Mouse (Mus musculus) limb, embryonic 10.5 days (tissue): Measurements from ENCODE around the gene Ankrd13d. TPM values are rescaled to one million over a fixed set of nuclear protein-coding genes. Genes with fewer than 3 reads are reported as not detected.
A peak's percentile ranks its signal among the peaks of the same experiment; 100 is the strongest.

Source experiments
- DNase-seq: peaks from one replicate; pipeline ENCODE4 v3.0.0-alpha.2; 2017; ENCODE audit warnings: low spot score
- H3K27ac ChIP-seq: fragments of 300-500 bp; sonication (generic); 2 replicates; pipeline ENCODE4 v1.5.1; 2016; ENCODE audit warnings: mild to moderate bottlenecking
- H3K27me3 ChIP-seq: fragments of 300-500 bp; sonication (generic); 2 replicates; pipeline ENCODE4 v1.6.1; 2016; ENCODE audit warnings: low read depth, mild to moderate bottlenecking; ENCODE audit not compliant: poor library complexity, severe bottlenecking
- H3K36me3 ChIP-seq: fragments of 300-500 bp; sonication (generic); 2 replicates; pipeline ENCODE4 v1.6.1; 2016; ENCODE audit warnings: mild to moderate bottlenecking, moderate library complexity
- H3K4me1 ChIP-seq: fragments of 300-500 bp; sonication (generic); 2 replicates; pipeline ENCODE4 v1.6.1; 2016
- H3K4me3 ChIP-seq: fragments of 300-500 bp; sonication (generic); 2 replicates; pipeline ENCODE4 v1.5.1; 2016; ENCODE audit warnings: mild to moderate bottlenecking, moderate library complexity
- H3K9me3 ChIP-seq: fragments of 300-500 bp; sonication (generic); replicated peaks from 2 replicates; pipeline ENCODE4 v1.6.1; 2016; ENCODE audit warnings: mild to moderate bottlenecking
- WGBS: fragments of 180-500 bp; shearing (Covaris S2); methylation state at CpG from one replicate; pipeline ENCODE4 v1.1.7; 2016; 5-methylcytosine and 5-hydroxymethylcytosine counted together
- polyA plus RNA-seq: library from polyadenylated mRNA; unstranded; fragments of >200 nt; fragmentation: Nextera tagmentation; extraction: Ambion mirVana; gene quantifications from 2 replicates; pipeline ENCODE4 v1.2.1, GENCODE M21; 2016

Ankrd13d gene
- polyA plus RNA-seq, result 5.5 and 7.9 TPM in 2 replicates

DNA sequence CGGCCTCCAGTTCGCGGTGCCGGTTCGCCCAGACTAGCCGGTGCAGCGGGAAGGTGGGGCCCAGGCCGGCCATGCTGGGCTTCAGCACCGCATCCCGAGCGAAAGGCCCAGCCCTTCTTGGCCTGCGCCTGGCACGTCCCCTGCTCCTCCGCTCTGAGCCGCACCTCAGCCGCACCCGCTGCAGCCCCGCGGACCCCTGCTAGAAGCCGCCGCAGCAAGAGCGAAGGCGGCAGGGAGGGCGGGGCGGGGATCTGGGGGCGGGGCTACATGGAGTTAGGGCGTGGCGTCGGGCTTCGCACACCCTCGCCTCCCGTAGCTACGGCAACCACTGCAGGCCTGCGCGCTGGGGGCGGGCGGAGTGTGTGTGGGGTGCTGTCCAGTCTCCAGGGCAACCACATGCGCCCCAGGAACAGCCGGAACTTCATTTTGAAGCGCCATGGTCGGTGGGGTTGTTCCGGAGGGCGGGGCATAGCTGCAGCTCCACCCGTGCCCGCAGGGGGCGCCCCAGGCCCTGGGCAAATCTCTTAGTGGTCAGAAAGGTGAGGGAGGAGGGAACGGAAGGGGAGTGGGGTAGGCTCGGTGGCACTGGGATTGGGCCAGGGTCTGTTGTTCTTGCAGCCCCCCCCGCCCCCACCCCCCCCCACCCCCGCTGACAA lies at the start of gene Ankrd13d:
TSS of gene Ankrd13d (minus strand) at position 240 of the 656 bp plus-strand sequence.
- Histone ChIP-seq H3K4me1 (peaks cover 19% of the 10 kb centered on the region), H3K9me3 (no peaks in the 10 kb centered on the region), H3K27me3 (peaks cover 18% of the 10 kb centered on the region), H3K36me3 (peaks cover 36% of the 10 kb centered on the region), H3K4me3 (peak within 1 kb of the TSS; percentile 77), H3K27ac (peak within 1 kb of the TSS; percentile 83)
- DNase-seq, result peak; percentile 92
- under 1% methylated on average over 50 of the region's 50 CpGs for WGBS

GRCm38 (mm10) chr19:4332653-4333052 lies 49.7 kb upstream of the Ankrd13d start:
- 1% methylated on average over 4 of the region's 4 CpGs for WGBS
- no peaks in the 10 kb centered on the region for H3K9me3 ChIP-seq
- DNase-seq, result peak; percentile 48
- H3K4me1 ChIP-seq, result peaks cover 25% of the 10 kb centered on the region
- peaks cover 59% of the 10 kb centered on the region for H3K36me3 ChIP-seq
- no peaks in the 10 kb centered on the region for H3K27me3 ChIP-seq
- H3K27ac ChIP-seq, result peak overlapping the region; percentile 87
- H3K4me3 ChIP-seq, result peak overlapping the region; percentile 66

GRCm38 (mm10) chr19:4331273-4331672 lies 48.3 kb upstream of the Ankrd13d start:
- no peaks in the 10 kb centered on the region for H3K9me3 ChIP-seq
- H3K27ac ChIP-seq, result no peak overlapping the region
- peaks cover 25% of the 10 kb centered on the region for H3K4me1 ChIP-seq
- 0 out of 2 replicates have a peak overlapping the region, but pooled peaks have one; percentile 66 for H3K4me3 ChIP-seq
- no peak for DNase-seq
- H3K36me3 ChIP-seq, result peaks cover 62% of the 10 kb centered on the region
- WGBS, result 94% methylated on average over 3 of the region's 3 CpGs
- H3K27me3 ChIP-seq, result no peaks in the 10 kb centered on the region

GRCm38 (mm10) chr19:4330603-4331002 lies 47.7 kb upstream of the Ankrd13d start:
- Histone ChIP-seq H3K9me3 (no peaks in the 10 kb centered on the region), H3K4me3 (no peak overlapping the region), H3K27me3 (no peaks in the 10 kb centered on the region), H3K27ac (no peak overlapping the region), H3K4me1 (peaks cover 25% of the 10 kb centered on the region), H3K36me3 (peaks cover 68% of the 10 kb centered on the region)
- DNase-seq, result no peak
- WGBS, result 88% methylated on average over 2 of the region's 2 CpGs

DNA sequence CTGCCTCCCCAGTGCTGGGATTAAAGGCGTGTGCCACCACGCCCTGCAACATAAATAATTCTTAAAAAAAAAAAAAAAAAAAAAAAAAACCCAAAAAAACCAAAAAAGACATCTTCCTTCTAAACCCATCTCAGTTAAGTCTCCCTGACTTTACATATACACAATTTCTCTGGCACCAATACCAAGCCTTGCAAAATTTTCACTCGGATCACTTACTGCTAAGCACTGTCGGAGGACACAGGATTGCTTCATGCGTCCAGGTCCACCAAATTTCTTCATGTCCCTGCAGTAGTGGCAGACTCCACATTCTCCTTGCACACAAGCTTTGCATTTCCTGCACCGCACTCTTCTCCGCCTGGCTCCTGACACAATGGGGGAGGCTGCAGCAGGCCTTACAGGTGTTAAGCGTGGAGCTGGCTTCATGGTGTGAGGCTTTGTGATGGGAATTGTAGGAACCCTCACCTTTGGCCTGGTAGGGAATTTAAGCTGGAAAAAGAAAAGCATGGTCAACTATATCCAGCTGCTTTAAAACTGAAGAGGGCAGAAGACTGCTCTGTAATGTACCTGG lies 45.9 kb upstream of the Ankrd13d start:
- H3K9me3 ChIP-seq, result no peaks in the 10 kb centered on the region
- H3K27me3 ChIP-seq, result no peaks in the 10 kb centered on the region
- H3K4me1 ChIP-seq, result peaks cover 13% of the 10 kb centered on the region
- no peak overlapping the region for H3K4me3 ChIP-seq
- 93% methylated on average over 8 of the region's 8 CpGs for WGBS
- DNase-seq, result no peak
- peaks cover 83% of the 10 kb centered on the region for H3K36me3 ChIP-seq
- no peak overlapping the region for H3K27ac ChIP-seq

GRCm38 (mm10) chr19:4326881-4327280 lies 43.9 kb upstream of the Ankrd13d start:
- no peak for DNase-seq
- Histone ChIP-seq H3K4me3 (no peak overlapping the region), H3K9me3 (no peaks in the 10 kb centered on the region), H3K4me1 (peaks cover 4% of the 10 kb centered on the region), H3K27me3 (no peaks in the 10 kb centered on the region), H3K36me3 (peaks cover 100% of the 10 kb centered on the region), H3K27ac (no peak overlapping the region)
- 97% methylated on average over 1 of the region's 1 CpGs for WGBS

DNA sequence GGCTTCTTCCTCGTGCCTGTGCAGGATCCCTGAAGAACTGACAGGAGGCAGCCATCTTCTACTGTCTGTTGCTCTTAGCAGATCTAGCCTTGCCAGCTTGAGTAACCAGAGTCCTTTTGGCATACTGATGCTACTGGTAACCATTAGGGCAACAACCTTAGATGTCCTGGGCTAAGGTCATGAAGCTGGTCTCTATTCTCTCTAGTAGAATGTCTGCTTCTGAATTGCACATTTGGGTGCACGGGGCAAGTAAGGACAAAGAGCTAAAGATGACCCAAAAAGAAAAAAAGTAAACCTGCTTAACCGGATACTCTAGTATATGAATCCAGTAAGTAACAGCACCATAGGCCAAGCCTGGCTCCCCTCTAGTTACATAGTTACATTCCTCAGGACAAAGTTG lies 43.2 kb upstream of the Ankrd13d start:
- H3K4me3 ChIP-seq, result no peak overlapping the region
- H3K36me3 ChIP-seq, result peaks cover 99% of the 10 kb centered on the region
- no peak for DNase-seq
- H3K27me3 ChIP-seq, result no peaks in the 10 kb centered on the region
- H3K4me1 ChIP-seq, result no peaks in the 10 kb centered on the region
- H3K9me3 ChIP-seq, result no peaks in the 10 kb centered on the region
- WGBS, result 92% methylated on average over 3 of the region's 3 CpGs
- no peak overlapping the region for H3K27ac ChIP-seq

- H3K27ac ChIP-seq, result no peak overlapping the region
- H3K9me3 ChIP-seq, result no peaks in the 10 kb centered on the region
- 94% methylated on average over 3 of the region's 3 CpGs for WGBS
- H3K4me3 ChIP-seq, result no peak overlapping the region
- H3K4me1 ChIP-seq, result no peaks in the 10 kb centered on the region
- DNase-seq, result no peak
- peaks cover 99% of the 10 kb centered on the region for H3K36me3 ChIP-seq
- H3K27me3 ChIP-seq, result no peaks in the 10 kb centered on the region
Measured at GRCm38 (mm10) chr19:4322134-4322533, 39.2 kb upstream of the Ankrd13d start.

- no peaks in the 10 kb centered on the region for H3K4me1 ChIP-seq
- WGBS, result 100% methylated on average over 1 of the region's 1 CpGs
- no peak overlapping the region for H3K4me3 ChIP-seq
- peaks cover 99% of the 10 kb centered on the region for H3K36me3 ChIP-seq
- DNase-seq, result no peak
- no peak overlapping the region for H3K27ac ChIP-seq
- no peaks in the 10 kb centered on the region for H3K9me3 ChIP-seq
- H3K27me3 ChIP-seq, result no peaks in the 10 kb centered on the region
Measured at GRCm38 (mm10) chr19:4321622-4322021, 38.7 kb upstream of the Ankrd13d start.

- DNase-seq, result no peak
- Histone ChIP-seq H3K4me1 (no peaks in the 10 kb centered on the region), H3K36me3 (peaks cover 90% of the 10 kb centered on the region), H3K4me3 (no peak overlapping the region), H3K27ac (no peak overlapping the region), H3K27me3 (no peaks in the 10 kb centered on the region), H3K9me3 (no peaks in the 10 kb centered on the region)
- WGBS, result 96% methylated on average over 4 of the region's 4 CpGs
Measured at GRCm38 (mm10) chr19:4319272-4319671, 36.3 kb upstream of the Ankrd13d start.

DNA sequence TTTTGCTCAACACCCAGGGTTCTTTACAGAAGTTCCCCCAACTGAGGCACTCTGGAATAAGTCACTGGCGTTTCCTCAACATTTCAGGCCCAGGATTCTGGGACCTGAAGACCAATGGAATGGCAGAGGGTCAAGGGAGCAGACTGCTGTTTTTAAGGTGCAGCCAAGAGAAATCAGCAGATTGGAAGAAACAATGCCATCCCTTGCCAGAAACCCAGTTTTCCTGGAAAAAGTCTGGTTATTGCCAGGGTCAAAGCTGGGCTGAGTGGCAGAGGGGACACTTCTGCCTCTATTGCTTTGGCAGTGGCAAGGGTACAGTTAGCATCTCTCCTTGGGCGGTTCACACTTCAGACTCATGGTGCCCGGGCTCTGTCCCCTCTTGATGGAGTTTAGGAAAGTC lies 34.2 kb upstream of the Ankrd13d start:
- Histone ChIP-seq H3K4me1 (no peaks in the 10 kb centered on the region), H3K27me3 (no peaks in the 10 kb centered on the region), H3K27ac (no peak overlapping the region), H3K4me3 (no peak overlapping the region), H3K9me3 (no peaks in the 10 kb centered on the region), H3K36me3 (peaks cover 79% of the 10 kb centered on the region)
- 92% methylated on average over 3 of the region's 3 CpGs for WGBS
- no peak for DNase-seq

DNA sequence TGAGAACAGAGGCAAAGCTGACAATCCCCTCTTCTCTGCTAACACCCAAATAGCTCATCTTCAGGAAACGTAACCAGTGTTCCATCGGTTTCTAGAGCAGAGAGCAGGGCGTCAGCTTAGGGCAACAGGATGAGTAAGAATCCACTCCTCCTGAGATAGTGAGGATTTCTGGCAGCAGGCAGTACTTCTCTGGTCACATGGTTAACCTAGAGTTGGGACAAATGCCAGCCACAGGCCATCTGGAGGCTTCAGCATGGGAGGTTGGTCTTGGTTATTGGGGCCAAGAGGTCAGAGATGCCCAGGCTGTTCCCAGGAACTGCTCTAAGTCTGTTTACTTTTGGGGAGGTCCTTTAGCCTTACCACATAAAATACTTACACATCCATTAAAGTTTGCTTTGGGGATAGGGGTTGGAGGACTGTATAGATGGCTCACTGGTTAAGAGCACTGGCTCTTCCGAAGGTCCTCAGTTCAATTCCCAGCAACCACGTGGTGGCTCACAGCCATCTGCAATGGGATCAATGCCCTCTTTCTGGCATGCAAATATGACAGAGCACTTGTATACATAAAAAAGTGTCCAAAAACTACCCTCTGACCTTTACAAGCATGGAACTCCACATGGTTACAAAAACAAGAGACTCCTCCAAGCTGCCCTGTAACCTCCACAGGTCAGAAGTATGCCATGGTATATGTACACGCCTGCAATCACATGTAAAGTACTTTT lies 32.4 kb upstream of the Ankrd13d start:
- 76% methylated on average over 6 of the region's 6 CpGs for WGBS
- H3K9me3 ChIP-seq, result no peaks in the 10 kb centered on the region
- peak; percentile 28 for DNase-seq
- no peaks in the 10 kb centered on the region for H3K27me3 ChIP-seq
- H3K4me3 ChIP-seq, result no peak overlapping the region
- no peak overlapping the region for H3K27ac ChIP-seq
- peaks cover 62% of the 10 kb centered on the region for H3K36me3 ChIP-seq
- H3K4me1 ChIP-seq, result no peaks in the 10 kb centered on the region

DNA sequence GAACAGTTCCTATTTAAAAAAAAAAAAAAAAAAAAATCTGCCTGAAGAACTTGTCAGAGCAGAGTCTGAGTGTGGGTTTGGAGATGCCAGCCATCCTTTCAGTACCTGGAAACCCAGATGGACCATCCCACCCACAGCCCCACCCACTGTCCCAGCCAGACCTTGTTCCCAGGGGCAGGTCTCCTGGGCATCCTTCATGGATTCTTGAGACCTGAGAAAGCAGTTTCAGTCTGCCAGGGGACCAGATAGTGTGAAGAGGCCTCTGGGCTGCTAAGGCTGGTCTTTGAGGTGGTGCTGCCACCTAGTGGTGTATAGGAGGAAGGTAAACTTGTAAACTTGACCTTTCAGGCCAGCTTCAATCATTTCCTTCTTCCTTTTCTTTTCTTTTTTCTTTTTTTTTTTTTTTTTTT lies 26.8 kb upstream of the Ankrd13d start:
- peaks cover 13% of the 10 kb centered on the region for H3K4me1 ChIP-seq
- H3K4me3 ChIP-seq, result no peak overlapping the region
- peaks cover 12% of the 10 kb centered on the region for H3K36me3 ChIP-seq
- H3K27ac ChIP-seq, result no peak overlapping the region
- H3K9me3 ChIP-seq, result no peaks in the 10 kb centered on the region
- DNase-seq, result peak; percentile 72
- H3K27me3 ChIP-seq, result no peaks in the 10 kb centered on the region
